Mouse (Mus musculus) cerebellum, adult 11-12 months (tissue): ENCODE results near the gene Glo1.
A peak's percentile ranks its signal among the peaks of the same experiment; 100 is the strongest.

Source experiments
- DNase-seq: peaks from one replicate; pipeline ENCODE4 v3.0.0; 2022

Gene Glo1

GRCm38 (mm10) chr17:30612075-30612859 lies 14.4 kb downstream of the Glo1 start:
- peak; percentile 100 for DNase-seq

DNA sequence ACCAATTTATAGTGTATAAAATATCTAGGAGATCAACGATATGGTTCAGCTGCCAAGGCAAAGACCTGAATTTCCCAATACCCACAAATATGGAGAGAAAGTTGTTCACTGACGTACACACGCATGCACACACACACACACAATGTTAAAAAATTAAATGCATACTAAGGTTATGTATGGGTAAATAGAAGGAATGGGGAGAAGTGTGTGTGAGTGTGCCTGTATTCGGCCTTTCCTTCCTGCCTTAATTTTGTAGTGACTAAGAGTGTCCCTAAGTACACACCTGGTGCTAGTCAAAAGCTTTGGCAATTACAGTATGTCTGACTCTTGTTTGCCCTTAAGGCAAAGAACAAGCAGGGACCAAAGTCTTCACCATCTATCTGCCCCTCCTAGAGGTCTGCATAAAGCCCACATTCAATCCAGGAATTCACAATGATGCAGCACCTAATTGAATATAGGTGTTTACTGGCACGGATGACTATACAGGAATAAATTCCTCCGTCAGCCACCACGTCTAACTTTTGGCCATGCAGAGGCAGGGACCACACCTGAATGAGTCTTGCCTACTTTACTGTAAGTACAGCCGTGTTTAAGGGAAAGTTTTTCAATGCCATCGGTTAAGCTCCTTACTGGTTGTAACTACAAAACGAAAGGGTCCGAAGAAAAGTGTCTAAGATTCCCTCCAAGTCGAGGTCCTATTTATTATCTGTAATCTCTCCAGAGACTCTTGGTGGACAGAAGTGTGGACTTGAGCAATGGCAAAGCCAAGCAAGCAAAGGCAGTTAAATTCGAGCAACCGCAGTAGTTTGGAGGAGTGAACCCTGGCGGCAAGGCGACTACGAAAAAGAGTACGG lies 15.2 kb downstream of the Glo1 start:
- no peak for DNase-seq

GRCm38 (mm10) chr17:30610739-30611138 lies 15.9 kb downstream of the Glo1 start:
- DNase-seq, result no peak

DNA sequence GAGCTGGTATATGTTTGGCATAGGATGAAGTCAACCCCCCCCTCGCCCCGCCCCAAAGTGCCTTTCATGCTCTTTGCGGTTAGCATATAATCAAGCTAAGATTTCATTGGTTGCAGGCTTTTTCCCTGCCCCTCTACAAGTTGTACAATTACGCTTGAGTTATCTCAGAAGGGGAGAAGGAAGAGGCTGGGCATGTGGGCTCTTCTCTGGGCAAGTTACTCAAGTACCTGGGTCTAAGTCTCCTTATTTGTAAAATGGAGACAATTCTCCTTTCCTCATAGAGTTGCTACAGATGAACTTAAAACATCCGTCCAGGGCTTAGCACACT lies 16.7 kb downstream of the Glo1 start:
- no peak for DNase-seq

DNA sequence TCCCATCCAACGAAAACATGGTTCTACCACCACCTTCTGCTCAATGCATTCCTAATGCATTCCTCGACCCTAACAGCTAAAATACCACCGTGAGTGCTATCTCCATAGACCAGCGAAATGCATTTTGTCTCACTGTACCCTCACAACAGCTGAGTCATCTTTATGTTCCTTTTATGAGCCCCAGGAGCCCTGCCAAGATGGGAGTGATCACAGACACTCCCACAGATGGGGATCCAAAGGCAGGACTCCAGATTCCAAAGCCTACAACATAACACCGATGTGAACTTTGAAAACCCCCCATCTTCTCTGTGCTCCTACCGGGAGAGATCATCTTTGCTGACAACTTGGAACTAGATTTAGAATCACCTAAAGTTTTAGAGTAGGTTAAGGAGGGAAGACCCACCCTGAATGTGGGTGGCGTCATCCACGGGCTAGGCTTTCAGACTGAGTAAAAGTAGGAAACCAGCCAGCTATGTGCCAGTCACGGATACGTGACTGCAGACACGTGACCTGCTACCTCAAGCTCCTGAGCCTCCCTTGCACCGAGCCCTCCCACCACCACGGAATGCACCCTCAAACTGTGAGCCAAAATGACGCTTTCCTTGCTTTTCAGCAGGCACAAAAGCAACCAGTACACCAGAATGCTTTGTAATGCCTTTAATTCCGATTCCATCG lies 17.2 kb downstream of the Glo1 start:
- DNase-seq, result peak; percentile 35

DNA sequence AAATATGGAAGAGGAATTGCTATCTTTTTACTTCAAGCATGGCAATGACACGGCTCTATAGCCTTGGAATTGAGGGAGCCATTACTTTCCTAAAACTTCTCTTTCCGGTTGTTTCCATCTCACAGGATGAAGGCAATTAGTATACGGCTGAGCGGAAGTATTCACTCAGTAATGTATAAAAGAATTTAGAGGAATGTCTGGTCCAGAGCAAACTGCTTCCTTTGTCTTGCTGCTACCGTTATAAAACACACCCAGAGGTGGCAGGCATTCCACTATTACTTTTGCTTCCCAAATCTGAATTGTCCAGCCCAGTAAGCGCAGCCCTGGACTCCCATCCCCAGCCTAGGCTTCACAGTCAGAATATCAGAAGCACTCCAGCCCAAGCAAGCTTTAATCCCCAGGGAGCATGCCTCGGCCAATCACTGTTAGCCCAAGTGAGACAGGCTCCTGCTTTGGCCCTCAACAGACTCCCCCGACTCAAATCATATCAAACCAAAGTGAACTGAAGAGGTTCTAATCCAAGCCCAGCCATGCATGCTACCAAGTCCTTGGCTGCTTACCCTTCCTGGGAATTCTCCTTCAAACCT lies 18.7 kb downstream of the Glo1 start:
- DNase-seq, result no peak

DNA sequence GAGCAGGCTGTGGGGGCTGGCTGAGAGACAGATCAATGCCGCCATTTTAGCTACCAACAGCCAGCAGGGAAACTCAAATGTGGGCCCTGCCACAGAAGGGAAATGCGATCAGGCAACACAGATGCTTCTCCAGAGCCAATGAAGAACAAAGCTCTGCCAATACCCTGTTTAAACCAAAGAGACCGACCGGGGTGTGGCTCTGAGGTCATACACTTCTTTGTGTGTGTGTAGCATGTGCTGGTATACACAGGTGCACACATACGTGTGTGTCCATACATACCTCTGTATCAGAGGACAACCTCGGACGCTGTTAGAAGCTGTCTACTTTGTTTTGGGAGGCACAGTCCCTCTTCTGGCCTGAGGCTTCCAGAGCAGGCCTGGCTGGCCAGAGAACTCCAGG lies 19.3 kb downstream of the Glo1 start:
- DNase-seq, result no peak

- no peak for DNase-seq
Observed at GRCm38 (mm10) chr17:30606634-30607081, 20.0 kb downstream of the Glo1 start.

DNA sequence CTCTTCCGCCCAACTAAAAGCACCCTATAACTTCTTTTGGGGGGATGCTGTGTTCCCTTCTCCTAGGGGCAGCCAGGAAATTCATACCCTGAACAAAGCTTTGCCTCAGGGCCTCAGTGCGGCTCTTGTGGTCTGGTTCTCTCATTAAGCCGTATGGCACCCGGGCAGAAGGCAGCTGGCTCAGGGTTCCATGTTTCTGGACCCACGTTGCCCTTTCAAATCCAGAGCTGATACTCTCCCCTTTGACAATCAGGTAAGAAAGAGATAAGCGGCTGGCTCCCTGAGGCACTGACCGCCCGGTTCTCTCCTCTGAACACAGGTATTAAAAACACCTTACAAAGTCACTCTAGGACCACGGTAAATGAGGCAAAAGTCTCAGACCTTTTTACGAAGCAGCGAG lies 20.5 kb downstream of the Glo1 start:
- no peak for DNase-seq

- peak; percentile 1 for DNase-seq
Observed at GRCm38 (mm10) chr17:30605001-30605400, 21.7 kb downstream of the Glo1 start.

GRCm38 (mm10) chr17:30604296-30604695 lies 22.4 kb downstream of the Glo1 start:
- peak; percentile 3 for DNase-seq

DNA sequence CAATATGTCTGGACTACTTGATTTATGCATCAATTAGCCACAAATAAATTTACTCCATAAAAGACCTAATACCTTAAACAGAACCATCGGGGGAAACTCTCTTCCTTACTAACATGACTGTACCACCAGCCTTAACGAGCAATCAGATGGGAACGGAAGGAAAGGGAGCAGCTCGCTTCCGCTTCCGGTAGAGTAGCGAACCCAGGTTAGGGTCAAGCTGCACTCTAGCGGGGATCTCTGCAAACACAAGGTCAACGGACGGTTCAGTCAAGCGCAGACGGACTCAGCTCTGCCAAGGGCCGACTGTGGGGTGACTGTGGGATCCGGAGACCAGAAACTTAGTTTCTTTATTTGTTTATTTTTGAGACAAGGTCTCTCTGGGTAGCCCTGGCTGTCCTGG lies 24.5 kb downstream of the Glo1 start:
- DNase-seq, result peak; percentile 1

- DNase-seq, result no peak
Observed at GRCm38 (mm10) chr17:30598300-30598699, 28.4 kb downstream of the Glo1 start.

DNA sequence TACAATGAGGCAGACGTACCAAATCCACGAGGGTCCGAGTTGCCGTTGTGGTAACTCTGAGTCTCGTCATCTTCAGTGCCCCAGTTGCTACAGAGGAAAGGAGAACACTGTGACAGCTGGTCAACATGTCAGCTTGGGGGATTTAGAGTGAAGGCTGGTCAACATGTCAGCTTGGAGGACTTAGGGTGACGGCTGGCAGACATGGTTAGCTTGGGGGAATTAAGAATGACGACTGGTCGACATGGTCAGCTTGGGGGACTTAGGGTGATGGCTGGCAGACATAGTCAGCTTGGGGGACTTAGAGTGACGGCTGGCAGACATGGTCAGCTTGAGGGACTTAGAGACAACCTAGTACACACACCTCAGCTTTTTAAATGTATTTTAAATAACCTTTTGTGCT lies 28.9 kb downstream of the Glo1 start:
- no peak for DNase-seq

- no peak for DNase-seq
Observed at GRCm38 (mm10) chr17:30594846-30595245, 31.8 kb downstream of the Glo1 start.

GRCm38 (mm10) chr17:30594407-30594806 lies 32.3 kb downstream of the Glo1 start:
- DNase-seq, result no peak

- DNase-seq, result peak; percentile 52
Observed at GRCm38 (mm10) chr17:30590417-30591198, 36.1 kb downstream of the Glo1 start.

- no peak for DNase-seq
Observed at GRCm38 (mm10) chr17:30583258-30584001, 43.2 kb downstream of the Glo1 start.

DNA sequence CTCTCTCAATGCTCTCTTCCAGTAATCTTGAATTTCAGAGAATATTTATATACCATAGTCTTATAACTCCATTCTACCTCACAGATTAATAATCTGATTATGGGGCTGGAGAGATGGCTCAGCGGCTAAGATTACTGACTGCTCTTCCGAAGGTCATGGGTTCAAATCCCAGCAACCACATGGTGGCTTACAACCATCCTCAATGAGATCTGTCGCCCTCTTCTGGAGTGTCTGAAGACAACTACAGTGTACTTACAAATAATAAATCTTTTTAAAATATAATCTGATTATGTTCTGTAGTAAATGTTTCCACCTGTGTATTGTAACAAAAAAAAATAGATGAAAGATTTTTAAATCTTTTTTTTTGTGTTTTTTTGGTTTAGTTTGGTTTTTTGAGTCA lies 44.4 kb downstream of the Glo1 start:
- DNase-seq, result no peak

GRCm38 (mm10) chr17:30581201-30581600 lies 45.5 kb downstream of the Glo1 start:
- DNase-seq, result no peak

GRCm38 (mm10) chr17:30580781-30581180 lies 45.9 kb downstream of the Glo1 start:
- DNase-seq, result no peak

- no peak for DNase-seq
Observed at GRCm38 (mm10) chr17:30576946-30577345, 49.7 kb downstream of the Glo1 start.
